In the genomic region with DNA sequence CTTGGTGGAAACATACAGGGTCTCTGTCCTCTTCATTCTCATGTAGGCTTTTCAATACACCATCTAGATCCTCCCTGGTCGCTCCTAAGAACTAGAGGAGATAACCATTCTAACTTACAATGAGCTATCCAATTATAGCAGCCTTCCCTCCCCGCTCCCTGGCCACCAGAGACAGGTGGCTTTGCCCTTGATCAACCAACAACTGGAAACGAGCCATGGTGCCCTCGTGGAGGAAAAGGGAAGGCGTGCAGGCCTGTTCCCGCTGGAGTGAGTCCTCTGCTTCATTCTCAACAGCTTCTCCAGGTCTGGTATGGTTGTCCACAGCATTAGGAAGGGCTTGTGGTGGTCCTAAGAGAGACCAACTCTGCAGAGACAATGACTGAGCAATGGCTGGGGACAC, we compare ENCODE assay signal across 19 mouse cellular contexts.
DNase-seq lines count a peak whose midpoint lies in the region; TF ChIP-seq lines count a peak whose summit lies in the region.
"Had no signal": no experiment of that assay in that cellular context is flagged by ENCODE, and none has a peak within 500 bp of the region (broad histone marks: within the 10 kb centered on the region; RNA-seq: fewer than 3 reads in every experiment).

No protein-coding gene starts in this region.

- 0 out of 2 replicates have a peak, but pooled peaks cover 4% of the 10 kb centered on the region for H3K4me1 ChIP-seq in heart, embryonic 10.5 days
- H3K4me1 ChIP-seq in heart, adult 2 months (ENCODE audit: control insufficient read depth, insufficient read depth, low read length), result no peaks in the 10 kb centered on the region
- H3K4me1 ChIP-seq: embryonic facial prominence, embryonic 13.5 days; embryonic facial prominence, embryonic 15.5 days; forebrain, embryonic 10.5 days; forebrain, embryonic 12.5 days had no signal

- no peak for TF ChIP-seq POLR2A in heart, adult 2 months (IDR thresholded peaks at IDR 0.05; ENCODE audit: insufficient read depth, low read depth, low read length)

- no peak for TF ChIP-seq CTCF in heart, adult 2 months (IDR thresholded peaks at IDR 0.05)

- no peak overlapping the region for H3K4me3 ChIP-seq in heart, embryonic 10.5 days
- no peak overlapping the region for H3K4me3 ChIP-seq in heart, adult 2 months
- H3K4me3 ChIP-seq: embryonic facial prominence, embryonic 13.5 days; embryonic facial prominence, embryonic 15.5 days; erythroblast, embryonic 14.5 days; forebrain, embryonic 10.5 days; forebrain, embryonic 12.5 days had no signal

- peak; percentile 15 for DNase-seq in gastrocnemius, postnatal 10 days
- no peak for DNase-seq in gastrocnemius, postnatal 14 days
- no peak for DNase-seq in heart, embryonic 10.5 days (ENCODE audit: low spot score)
- no peak for DNase-seq in heart, adult 2 months
- DNase-seq in heart, postnatal 4 days, result peak; percentile 15
- DNase-seq in heart, adult 9 months (ENCODE audit: low spot score in 2 of 2), result no peak
- DNase-seq in layer of hippocampus, adult 11-12 months (ENCODE audit: low spot score), result no peak
- DNase-seq: adrenal gland, postnatal 25 days; cerebellum, adult 11 months; cerebellum, adult 18-20 months; cerebellum, adult 8-10 months; cerebellum, postnatal 14 days; cerebellum, postnatal 36 days; embryo, embryonic 11 days had no signal

- intact Hi-C loops in gastrocnemius, postnatal 14 days (cut with DNase I; ENCODE audit: low total_unique reads), result no loop called here
- intact Hi-C loops in heart, adult 2 months (cut with DNase I), result no loop called here

- no peak for TF ChIP-seq EP300 in heart, adult 2 months (IDR thresholded peaks at IDR 0.05; ENCODE audit: insufficient read depth, low read depth, low read length)

- no peaks in the 10 kb centered on the region for H3K79me2 ChIP-seq in heart, adult 2 months (replicated peaks; ENCODE audit: control insufficient read depth, insufficient read depth, low read length)

- 73% methylated on average over 6 of the region's 6 CpGs for WGBS in heart, embryonic 10.5 days
- WGBS in heart, adult 2 months, result 66% methylated on average over 6 of the region's 6 CpGs

- no peaks in the 10 kb centered on the region for H3K36me3 ChIP-seq in heart, embryonic 10.5 days
- H3K36me3 ChIP-seq in heart, adult 2 months (ENCODE audit: control insufficient read depth, insufficient read depth, low read length), result no peaks in the 10 kb centered on the region
- H3K36me3 ChIP-seq: embryonic facial prominence, embryonic 13.5 days; embryonic facial prominence, embryonic 15.5 days; forebrain, embryonic 10.5 days; forebrain, embryonic 12.5 days had no signal

- no peaks in the 10 kb centered on the region for H3K27me3 ChIP-seq in heart, embryonic 10.5 days (ENCODE audit: insufficient read depth, poor library complexity, severe bottlenecking)
- no peaks in the 10 kb centered on the region for H3K27me3 ChIP-seq in heart, adult 2 months (ENCODE audit: control insufficient read depth, insufficient read depth, low read length)
- H3K27me3 ChIP-seq: embryonic facial prominence, embryonic 13.5 days; embryonic facial prominence, embryonic 15.5 days; forebrain, embryonic 12.5 days had no signal

- H3K9ac ChIP-seq in heart, adult 2 months (ENCODE audit: low read depth, low read length), result no peak overlapping the region
- H3K9ac ChIP-seq: embryonic facial prominence, embryonic 13.5 days; embryonic facial prominence, embryonic 15.5 days; forebrain, embryonic 12.5 days had no signal

- H3K9me3 ChIP-seq in heart, embryonic 10.5 days, result no peaks in the 10 kb centered on the region
- H3K9me3 ChIP-seq: embryonic facial prominence, embryonic 13.5 days; embryonic facial prominence, embryonic 15.5 days; forebrain, embryonic 10.5 days; forebrain, embryonic 12.5 days had no signal

- H3K27ac ChIP-seq in heart, embryonic 10.5 days, result 0 out of 2 replicates have a peak overlapping the region, but pooled peaks have one; percentile 10
- H3K27ac ChIP-seq in heart, adult 2 months, result no peak overlapping the region
- H3K27ac ChIP-seq: embryonic facial prominence, embryonic 13.5 days; embryonic facial prominence, embryonic 15.5 days; forebrain, embryonic 10.5 days; forebrain, embryonic 12.5 days had no signal

Comparison
In these comparisons a context has a peak if more than half of its experiments do, and no peak if none do; other contexts are left out.
1. DNase-seq: peak in gastrocnemius, postnatal 10 days (single experiment) and heart, postnatal 4 days (single experiment); none in gastrocnemius, postnatal 14 days (single experiment), heart, embryonic 10.5 days (single experiment), heart, adult 2 months (0 of 2), heart, adult 9 months (0 of 2) and layer of hippocampus, adult 11-12 months (single experiment).